Mouse (Mus musculus): ENCODE measurements around the gene Rbm28.
"Not testable (repeated sequence)": the region's sequence is repeated elsewhere in the genome, so short reads cannot be mapped to it uniquely, and the experiment has no call there.

The Rbm28 gene

GRCm38 (mm10) chr6:29195846-29196698 lies 31.3 kb upstream of the Rbm28 start:
- in situ Hi-C loops (cut with MboI, MseI): no loop called here

GRCm38 (mm10) chr6:29195146-29195545 lies 30.3 kb upstream of the Rbm28 start:
- in situ Hi-C loops (cut with MboI, MseI): no loop called here

DNA sequence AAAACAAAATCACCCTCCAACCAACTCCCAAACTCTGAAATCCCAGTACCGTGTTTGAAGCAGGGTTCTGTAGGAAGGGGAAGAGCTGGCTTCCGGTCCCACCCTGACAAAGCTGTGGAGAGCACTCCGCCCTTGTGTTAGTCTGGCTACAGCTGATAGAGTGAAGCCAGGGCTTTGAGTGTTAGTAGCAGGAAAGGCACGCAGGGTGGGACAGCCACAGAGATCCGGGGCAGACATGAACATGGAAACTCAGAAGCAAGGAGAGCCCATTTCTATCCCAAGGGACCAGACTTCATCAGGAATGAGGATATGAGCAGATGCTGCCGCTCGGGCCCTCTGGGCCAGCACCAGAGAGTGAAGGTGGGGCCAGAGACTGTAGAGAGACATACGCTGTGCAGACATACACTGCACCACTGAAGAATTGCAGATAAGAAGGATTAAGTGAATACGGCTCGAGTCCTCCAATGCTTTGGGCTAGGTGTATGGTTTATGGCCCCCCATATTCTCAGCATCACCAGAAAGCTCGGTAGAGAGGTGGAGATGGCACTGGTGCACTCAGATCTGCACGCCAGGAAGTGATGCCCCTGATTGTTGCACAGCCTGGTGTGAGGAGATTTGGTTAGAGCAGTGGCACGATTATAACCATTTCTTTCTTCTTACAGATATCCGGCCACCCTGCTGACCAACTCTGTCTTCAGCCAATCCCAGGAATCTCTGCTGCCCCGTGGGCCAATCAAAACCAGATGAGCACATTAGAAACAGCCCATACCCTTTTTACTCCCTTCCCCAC lies 29.4 kb upstream of the Rbm28 start:
- in situ Hi-C loops (cut with MboI, MseI): no loop called here

DNA sequence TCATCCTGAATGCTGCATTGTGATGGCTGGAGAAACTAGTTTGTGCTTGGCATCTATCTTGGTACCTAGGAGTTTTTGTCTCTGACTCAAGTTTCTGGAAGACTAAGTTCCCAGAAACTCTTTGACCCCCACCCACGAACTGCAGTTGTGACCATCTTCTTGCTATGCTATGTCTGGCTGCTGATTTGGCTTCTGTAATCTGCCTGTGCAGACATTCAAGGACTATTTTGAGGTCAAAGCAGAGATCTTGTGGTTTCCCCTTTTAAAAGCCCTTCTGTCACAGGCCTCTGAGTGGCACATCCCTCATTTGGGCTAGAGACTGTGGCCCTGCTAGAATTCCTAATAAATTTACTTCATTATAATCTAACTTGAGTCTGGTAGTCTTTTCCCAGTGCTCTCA lies 23.1 kb upstream of the Rbm28 start:
- in situ Hi-C loops (cut with MboI, MseI): no loop called here

GRCm38 (mm10) chr6:29179843-29180242 lies 15.0 kb upstream of the Rbm28 start:
- in situ Hi-C loops (cut with MboI, MseI): no loop called here

DNA sequence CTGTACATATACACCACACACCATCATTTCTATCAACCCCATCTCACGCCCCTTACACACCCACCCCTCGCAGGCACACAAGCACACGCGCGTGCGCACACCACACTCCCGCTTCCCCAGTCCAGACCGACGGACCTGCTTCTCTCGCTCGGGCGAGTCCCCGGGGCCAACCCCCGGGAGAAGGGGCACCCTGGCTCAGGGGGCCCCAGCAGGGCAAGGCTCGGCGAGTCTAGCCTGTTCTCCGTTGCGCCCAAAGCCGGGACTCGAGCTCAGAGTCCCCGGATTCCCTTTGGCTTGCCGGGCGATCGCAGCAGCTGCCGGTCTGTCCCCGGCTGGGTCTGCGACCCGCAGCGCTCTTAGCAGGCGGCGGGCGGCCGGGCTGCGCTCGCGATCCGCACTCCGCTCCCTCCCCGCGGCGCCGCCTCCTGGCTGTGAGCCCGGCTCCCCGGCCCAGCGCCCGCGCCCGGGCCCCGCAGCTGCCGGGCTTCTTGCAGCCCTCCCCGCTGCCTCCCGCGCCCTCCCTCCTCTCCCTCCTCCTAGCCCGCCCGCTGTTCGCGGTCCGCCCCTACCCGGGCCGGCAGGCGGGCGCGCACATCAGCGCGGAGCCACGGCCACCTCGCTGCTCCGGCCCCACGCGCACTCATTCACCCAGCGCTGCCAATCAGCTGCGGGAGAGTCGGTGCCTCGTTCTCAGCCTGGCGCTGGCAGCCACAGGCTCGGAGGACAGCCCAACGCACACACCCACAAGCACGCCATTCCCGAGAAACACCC lies 14.3 kb upstream of the Rbm28 start, which contains the start of gene Prrt4:
TSS of gene Prrt4 (minus strand) at position 697 of the 771 bp plus-strand sequence.
- in situ Hi-C loops (cut with MboI, MseI): no loop called here

- in situ Hi-C loops (cut with MboI, MseI): no loop called here
Observed at GRCm38 (mm10) chr6:29177901-29178879, 13.4 kb upstream of the Rbm28 start.

DNA sequence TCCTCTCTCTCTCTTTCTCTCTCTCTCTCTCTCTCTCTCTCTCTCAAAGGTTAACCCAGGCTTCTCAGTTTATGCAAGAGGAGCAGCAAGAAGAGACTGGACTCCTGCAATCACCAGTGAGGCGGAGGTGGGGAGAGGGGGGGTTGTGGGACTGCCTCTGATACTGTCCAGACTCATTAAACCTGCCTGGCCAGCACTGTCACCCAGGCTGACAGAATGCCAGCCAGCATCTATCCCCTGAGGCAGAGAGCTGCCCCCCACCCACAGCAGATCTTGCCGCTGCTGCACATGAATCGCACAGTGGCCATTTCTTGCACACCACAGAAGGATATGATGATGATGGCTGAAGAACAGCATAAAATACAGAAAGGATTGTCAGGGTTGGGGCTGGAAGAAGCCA lies 10.3 kb upstream of the Rbm28 start:
- in situ Hi-C loops (cut with MboI, MseI): no loop called here

DNA sequence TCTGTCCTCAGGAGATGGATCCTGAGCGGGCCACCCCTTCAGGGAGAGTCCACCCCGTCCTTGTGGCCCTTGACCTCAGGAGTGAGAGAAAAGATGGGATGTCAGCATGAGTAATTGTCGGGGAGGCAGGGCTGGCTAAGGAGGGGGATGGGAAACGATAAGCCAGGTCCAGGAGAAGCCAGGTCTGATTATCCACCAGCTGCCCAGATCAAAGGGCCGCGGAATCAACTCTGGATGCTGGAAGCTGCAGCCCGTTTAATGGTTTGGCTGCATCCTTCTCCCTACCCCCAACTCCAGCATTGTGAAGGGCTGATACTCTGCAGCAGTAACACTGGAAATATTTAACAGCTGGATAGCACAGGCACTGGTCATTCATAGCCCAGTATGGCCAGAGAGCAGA lies 9.6 kb upstream of the Rbm28 start:
- in situ Hi-C loops (cut with MboI, MseI): loop anchor here (5.0 kb wide), 1 partner anchor 108 kb away; no protein-coding TSS in a partner anchor

- in situ Hi-C loops (cut with MboI, MseI): loop anchor here (5.0 kb wide), 1 partner anchor 111 kb away; no protein-coding TSS in a partner anchor
Observed at GRCm38 (mm10) chr6:29170952-29171388, 6.2 kb upstream of the Rbm28 start.

GRCm38 (mm10) chr6:29170063-29170921 lies 5.5 kb upstream of the Rbm28 start:
- in situ Hi-C loops (cut with MboI, MseI): loop anchor here (5.0 kb wide), 1 partner anchor 112 kb away; no protein-coding TSS in a partner anchor

- in situ Hi-C loops (cut with MboI, MseI): loop anchor here (5.0 kb wide), 3 partner anchors 33 to 113 kb away; no protein-coding TSS in a partner anchor
Observed at GRCm38 (mm10) chr6:29169675-29170062, 4.9 kb upstream of the Rbm28 start.

- in situ Hi-C loops (cut with MboI, MseI): loop anchor here (5.0 kb wide), 2 partner anchors 33 to 68 kb away; no protein-coding TSS in a partner anchor
Observed at GRCm38 (mm10) chr6:29168871-29169270, 4.1 kb upstream of the Rbm28 start.

DNA sequence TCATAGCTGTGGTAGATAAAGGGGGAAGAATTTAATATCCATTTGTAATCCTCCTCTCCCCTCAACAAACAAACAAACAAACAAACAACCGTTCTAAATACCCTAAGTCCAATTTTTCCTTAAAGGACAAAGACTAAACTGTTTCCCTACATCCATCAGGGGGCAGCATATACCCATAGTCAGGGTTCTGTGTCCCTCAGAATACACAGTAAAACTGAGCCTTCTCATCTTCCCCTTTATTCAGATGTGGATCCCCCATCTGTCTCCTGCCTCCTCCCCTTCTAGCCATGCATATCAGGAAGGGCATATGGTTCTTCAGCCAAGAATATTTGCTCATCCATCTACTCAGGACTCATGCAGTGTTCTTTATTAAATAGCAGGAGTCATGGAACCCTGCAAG lies 1.4 kb upstream of the Rbm28 start:
- in situ Hi-C loops (cut with MboI, MseI): loop anchor here (5.0 kb wide), 2 partner anchors 36 to 71 kb away; no protein-coding TSS in a partner anchor

- in situ Hi-C loops (cut with MboI, MseI): not testable (repeated sequence)
Observed at GRCm38 (mm10) chr6:29161291-29161690, 3.5 kb downstream of the Rbm28 start.

- in situ Hi-C loops (cut with MboI, MseI): no loop called here
Observed at GRCm38 (mm10) chr6:29160786-29161185, 4.0 kb downstream of the Rbm28 start.

DNA sequence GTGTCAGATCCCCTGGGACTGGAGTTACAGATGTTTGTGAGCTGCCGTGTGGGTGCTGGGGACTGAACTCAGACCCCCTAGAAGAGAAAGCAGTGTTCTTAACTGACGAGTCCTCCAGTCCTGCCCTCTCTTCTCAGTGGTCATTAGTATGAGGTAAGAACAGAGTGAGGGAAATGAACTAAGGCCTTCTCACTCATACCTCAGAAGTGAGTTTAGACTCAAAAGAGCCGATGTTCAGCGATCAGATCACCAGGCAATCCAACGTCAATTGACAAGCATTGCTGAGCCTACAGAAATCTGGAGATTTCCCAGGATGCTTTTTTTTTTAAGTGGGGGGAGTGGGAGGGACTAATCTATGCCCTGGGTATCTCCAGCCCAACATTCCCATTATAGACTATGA lies 8.5 kb downstream of the Rbm28 start:
- in situ Hi-C loops (cut with MboI, MseI): no loop called here

DNA sequence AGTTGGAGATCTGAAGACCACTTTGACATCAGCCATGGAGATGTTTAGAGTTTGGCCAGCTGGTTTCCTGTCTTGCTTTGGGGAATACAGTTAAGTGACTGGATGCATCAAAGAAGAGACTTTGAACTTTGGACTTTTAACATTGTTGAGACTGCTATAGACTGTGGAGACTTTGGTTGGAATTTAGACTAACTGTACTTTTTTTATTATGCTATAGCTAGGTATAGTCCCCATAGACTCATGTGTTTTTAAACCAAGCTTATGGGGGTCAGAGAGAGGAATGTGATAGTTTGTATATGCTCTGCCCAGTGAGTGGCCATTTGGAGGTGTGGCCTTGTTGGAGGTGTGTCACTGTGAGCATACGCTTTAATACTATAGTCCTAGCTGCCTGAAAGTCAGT lies 14.8 kb downstream of the Rbm28 start:
- in situ Hi-C loops (cut with MboI, MseI): no loop called here

DNA sequence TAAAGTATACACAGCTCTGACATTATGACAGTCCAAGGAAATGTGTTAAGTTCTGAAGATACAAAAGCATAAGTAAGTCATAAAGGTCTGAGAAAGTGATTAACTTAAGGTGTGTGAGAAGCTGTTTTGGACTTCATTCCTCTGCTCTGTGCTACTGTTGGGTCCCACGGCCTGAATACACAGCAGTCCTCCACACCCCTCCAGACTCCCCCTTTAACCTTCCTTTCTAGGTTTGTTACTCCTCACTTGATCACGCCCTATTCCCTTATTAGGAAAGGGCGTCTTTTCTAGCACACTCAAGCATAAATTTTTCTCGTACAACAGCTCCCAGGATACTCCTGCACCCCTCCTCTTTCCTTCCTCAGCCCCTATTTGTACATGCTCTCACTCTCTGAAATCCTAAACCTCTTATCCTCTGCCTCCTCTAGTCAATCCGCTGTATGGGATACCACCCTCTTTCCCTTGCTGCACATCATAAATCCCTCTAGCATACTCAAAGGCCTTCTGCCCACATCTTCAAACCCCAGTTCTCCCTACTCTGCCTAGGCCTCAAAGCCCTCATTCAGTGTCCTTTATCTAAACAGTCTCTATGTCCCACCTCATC lies 17.3 kb downstream of the Rbm28 start:
- in situ Hi-C loops (cut with MboI, MseI): loop anchor here (10.0 kb wide), 1 partner anchor 1417 kb away; the partner anchor contains the start of gene Cpa4
